Mouse (Mus musculus) adrenal gland, postnatal 36 days (tissue): Measurements from ENCODE around the gene Agl. TPM values are rescaled to one million over a fixed set of nuclear protein-coding genes. Genes with fewer than 3 reads are reported as not detected.
"Not testable (repeated sequence)": the region's sequence is repeated elsewhere in the genome, so short reads cannot be mapped to it uniquely, and the experiment has no call there.

Experiments used
- DNase-seq, 2 experiments: peaks; one replicate each; pipeline ENCODE4 v3.0.0; 2021; ENCODE audit warnings: mixed read lengths in 1 of 2
- total RNA-seq, 2 experiments: library from RNA; stranded (reverse); gene quantifications; 2 replicates each; pipeline ENCODE4 v1.2.3; 2021

The Agl gene
- total RNA-seq, 2 experiments from 2014 or later: 55.7 to 56.5 TPM

DNA sequence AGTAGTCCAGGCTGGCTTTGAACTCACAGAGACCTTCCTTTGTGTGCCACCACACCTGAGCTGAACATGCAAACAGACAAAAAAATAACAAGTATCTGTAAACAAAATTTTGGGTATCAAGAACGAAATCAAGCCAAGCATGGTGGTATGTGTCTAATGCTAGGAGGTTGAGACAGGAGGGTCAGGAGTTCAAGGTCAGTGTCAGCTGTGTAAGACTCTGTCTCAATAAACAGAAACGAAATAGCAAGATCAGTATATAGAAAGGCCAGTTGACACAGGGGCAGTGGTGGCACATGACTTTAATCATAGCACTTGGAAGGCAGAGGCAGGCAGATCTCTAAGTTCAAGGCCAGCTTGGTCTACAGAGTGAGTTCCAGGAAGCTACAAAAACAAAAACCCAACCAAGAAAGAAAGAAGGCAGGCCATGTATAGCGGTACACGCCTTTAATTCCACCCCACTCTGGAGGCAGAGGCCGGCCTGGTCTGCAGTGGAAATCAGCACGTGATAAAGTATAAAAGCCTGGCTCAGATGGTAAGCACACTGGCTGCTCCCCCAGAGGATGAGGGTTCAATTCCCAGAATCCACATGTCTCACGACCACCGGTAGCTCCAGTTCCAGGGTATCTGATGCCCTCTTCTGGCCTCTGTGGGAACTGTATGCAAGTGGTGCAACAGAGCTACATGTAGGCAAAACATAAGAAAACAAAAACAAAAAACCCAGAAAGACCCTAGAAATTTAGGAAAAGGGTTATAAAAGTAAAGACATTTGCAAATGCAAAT, 59.4 kb downstream of the Agl start:
- peak; percentile 12 to 17 for DNase-seq

DNA sequence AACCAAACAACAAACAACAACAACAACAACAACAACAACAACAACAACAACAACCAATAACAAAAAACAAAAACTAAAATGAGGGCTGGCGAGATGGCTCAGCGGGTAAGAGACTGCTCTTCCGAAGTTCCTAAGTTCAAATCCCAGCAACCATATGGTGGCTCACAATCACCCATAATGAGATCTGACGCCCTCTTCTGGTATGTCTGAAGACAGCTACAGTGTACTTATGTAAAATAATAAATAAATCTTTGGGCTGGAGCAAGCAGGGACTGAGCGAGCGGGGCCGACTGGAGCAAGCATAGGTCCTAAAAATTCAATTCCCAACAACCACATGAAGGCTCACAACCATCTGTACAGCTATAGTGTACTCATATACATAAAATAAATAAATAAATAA, 60.3 kb downstream of the Agl start:
- not testable (repeated sequence) for DNase-seq

DNA sequence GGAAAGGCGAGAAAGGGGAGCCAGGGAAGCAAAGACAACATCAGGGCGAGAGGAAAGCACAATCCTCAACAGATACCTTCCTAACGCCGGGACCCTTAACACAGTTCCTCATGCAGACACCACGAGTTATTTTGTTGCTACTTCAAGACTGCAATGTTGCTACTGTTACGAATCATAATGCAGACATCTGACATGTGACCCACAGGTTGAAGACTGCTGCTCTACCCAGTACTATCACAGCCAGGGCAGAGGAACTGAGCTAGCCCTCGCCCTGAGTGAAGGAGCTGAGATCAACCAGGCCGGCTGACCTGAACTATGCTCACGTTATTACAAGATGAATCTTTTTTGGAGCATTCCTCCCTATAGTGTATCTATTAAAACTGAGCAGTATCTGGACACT, 67.0 kb downstream of the Agl start:
- no peak for DNase-seq

DNA sequence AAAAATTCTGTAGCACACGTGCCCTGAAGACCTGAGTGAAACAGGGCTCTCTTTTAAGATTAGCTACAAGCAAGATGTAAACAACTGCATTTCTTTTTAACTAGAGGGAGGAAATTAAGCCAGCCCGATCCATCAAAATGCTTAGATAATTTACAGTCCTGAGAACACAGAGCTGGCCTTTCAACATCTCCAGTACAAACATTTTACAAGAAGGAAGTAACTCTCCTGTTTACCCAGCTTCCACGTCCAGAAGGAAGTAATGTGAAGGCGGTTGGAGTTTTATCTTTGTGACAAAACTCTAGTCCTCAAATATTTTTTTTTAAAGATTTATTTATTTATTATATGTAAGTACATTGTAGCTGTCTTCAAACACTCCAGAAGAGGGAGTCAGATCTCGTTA, 67.9 kb downstream of the Agl start:
- DNase-seq: no peak

DNA sequence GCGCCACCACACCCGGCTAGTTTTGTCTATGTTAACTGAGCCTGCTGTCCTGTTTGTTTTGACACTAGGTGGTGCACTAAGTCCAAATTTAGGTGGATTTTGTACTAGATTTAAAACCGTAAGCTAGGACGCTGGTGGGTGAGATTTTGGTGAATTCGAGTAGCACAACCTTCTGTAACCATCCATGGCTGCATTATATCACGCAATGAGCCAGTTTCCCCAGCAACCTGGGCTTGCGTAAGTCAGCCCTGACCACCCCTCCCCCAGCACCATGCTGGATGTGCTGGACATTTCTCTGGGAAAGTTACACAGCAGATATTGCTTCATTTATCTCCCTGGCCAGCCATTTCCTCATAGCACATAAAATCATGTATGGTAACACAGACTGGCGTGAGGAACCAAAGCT, 70.6 kb downstream of the Agl start:
- DNase-seq: peak; percentile 63 to 71

DNA sequence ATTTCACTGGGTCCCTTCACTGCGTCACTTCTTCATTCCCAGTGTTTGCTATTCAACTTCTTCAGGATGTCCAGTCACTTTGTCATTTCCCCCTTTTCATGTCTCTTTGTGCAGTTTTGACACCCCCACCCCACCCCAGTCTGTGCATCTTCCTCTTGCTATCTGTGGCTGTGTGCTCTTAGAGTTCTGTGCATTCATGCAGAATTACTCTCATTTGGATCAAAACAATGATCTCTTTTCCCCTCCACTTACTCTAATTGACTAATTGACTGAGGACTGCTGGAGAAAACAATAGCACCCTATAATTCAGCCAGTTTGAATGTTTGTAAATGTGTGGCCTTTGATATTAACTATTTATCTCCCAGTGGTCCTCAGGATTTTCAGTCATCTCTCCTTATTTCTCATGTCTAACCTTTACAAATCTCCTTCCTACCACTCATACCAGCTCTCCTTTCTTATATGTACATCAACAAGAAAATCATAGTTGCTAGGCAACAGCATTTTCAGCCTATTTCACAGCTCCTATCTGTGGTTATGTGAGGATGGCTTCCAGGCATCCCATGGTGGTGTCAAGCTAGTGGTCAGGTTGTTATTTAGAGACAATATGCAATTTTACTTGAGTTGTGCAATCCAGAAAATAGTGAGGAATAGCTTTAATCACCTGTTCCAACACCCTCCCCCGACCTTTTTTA, 78.3 kb downstream of the Agl start:
- DNase-seq: no peak

DNA sequence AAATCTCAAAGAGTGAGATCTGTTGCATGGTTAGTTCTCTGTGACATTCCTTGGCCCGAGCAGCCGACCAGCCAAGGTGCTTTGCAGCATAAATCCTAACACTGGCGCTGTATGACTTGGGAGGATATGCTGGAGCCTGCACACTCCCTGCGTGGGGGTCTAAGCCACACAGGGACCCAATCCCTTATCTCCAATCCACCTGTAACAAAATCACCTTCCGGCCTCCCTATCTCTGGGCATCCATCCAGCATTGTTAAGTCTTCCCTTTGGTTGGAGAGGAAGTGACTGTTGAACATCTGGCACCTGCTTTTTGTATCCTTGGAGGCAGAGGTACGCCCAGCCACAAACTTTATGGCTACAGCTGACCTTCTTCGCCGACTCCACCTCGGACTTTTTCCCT, 81.2 kb downstream of the Agl start:
- DNase-seq: no peak

DNA sequence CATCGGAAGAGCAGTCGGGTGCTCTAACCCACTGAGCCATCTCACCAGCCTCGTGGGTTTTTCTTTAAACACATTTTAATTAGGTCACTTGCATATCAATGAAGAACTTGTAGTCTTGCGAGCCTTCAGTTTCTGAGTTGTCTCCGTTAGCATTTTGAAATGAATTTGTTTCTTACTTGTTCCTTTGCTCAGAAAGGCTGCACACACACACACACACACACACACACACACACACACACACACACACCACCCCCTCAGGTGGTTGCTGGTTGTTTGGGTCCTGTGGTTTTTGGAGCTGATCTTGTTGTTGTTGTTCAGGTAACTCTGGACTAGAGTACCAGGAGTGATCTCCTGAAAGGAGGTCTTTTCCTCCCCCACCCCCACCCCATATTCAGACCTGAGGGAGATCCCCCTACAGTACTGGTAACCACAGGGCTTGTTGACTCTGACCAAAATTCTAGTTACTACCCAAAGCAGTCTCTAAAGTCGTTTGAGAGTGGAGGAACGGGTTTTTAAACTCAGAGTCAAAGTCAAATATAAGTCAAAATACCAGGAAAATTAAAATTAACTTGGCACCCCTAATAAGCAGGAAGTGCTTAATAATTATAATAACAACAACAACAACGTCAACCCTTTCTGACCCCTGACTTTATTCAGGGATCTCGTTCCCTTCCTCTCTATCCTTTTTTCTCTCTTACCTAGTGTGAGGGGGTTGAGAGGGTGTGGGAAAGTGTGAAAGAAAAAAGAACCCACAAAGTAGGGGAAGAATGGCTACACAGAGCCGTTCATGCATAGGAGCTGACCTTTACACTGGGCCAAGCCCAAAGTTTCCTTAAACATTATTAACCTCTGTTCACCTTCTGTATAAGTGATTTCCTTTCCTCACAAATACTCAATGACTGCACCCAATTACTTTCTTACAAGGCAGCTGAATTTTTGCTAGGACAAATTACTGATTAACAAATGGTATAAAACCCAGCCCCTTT, 84.2 kb downstream of the Agl start:
- no peak for DNase-seq

DNA sequence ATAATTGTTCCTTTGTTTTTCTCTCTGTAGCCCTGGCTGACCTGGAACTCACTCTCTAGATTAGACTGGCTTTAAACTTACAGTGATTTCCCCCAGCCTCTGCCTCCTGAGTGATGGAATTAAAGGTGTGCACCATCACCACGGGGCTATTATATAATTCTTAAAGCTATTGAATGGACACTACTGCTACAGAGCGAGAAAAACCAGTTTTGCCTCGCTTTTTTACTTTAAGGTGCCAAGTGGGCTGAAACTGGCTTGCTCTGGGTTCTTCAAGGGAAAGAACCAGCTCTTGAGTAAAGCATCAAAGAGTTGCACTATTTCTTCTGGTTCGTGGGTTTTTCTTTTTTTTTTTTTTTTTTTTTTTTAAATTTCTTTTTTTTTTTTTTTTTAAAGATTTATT, 85.0 kb downstream of the Agl start:
- DNase-seq: no peak

DNA sequence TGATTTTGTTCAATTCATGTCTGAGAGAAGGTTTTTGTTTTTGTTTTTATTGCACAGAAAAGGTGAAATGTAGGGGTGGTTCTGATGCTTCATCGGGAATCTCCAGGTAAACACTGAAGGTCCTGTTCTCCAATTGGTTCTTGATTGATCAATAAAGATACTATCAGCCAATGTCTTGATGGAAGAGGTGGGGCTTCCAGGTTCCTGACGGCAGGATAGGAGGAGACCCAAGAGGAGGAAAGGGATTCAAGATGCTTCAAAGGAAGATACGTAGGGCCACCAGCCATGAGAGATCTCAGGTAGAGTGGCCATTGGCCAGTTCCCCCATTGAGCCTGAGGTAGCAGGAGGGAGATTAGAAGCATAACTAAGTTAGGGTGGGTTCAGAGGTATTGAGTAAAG, 89.0 kb downstream of the Agl start:
- DNase-seq: no peak

DNA sequence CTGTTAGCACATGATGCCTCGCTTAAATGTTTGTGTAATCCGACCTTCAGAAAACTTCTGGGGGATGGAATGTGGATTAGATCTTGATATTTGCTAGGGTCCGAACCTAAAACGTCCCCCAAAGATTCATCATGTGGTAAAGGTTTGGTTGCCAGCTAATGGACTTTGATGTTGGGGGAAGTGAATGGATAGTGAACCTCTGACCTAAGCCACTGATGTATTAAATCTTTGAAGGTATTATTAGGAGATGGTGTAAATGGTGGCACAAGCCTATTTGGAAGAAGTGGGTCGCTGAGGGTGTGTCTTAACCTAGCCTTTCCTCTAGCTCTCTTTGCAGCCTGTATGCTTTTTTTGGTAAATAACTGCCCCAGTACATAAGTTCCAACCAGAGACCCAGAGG, 94.9 kb downstream of the Agl start:
- no peak for DNase-seq

DNA sequence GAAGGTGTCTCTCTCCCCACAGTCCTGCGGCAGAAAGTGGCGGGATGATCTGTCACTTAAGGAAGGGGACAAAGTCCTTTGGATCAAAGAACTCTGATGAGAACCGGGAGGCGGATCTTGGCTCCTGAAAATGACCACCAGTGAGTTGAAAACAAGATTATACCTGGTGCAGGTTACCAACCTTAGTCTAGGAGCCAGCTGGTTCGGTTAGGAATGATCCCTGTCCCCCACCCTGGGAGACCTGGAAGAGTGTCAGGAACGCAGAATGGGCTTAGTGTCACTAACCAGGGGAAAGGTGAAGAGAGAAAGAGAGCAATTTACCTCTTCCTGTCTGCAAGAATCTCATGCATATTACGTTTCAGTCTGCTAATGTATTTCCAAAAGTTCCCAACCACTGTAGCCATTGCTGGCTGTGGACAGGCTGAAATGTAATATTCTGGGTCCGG, 95.5 kb downstream of the Agl start, which contains the start of gene Slc35a3:
Slc35a3 (minus strand) TSS at position 396 of the 446 bp plus-strand sequence.
- DNase-seq: no peak

DNA sequence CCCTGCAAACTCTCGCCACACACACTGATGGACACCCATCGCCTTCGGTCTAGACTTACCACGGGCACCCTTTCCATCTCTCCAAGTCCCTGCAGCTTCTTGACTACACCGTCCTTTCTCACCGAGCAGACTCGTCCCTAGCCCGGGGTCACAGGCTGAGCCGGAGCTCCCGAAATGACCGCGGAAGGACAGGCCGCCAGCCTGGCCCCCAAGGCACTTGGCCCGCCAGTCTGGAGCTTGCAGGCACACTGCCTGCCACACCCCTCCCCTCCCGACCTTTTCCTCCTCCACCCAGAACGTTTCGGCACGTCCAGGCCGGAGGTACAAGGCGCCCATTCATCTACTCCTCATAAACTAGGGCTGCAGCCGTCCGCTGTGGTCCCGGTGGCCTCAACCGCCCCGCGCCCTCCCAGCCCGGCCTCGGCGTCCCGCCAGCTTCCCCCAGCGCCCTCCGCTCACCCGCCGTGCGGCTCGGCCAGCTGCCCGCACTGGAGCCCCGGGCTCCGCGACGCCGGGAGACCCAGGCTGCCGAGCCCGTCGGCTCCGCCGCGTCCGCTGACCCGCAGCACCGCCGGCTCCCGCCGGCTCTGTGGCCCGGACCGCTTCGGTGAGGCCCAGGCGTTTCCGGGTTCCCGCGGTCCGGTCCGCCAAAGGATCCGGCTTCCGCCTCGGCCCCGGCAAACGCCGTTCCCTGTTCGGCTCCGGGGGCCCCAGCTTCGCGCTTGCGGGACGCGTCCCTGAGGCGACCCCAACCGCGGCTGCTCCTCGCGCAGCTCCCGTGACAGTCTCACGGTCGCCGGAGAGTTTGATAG, 96.1 kb downstream of the Agl start:
- peak; percentile 86 to 89 for DNase-seq

DNA sequence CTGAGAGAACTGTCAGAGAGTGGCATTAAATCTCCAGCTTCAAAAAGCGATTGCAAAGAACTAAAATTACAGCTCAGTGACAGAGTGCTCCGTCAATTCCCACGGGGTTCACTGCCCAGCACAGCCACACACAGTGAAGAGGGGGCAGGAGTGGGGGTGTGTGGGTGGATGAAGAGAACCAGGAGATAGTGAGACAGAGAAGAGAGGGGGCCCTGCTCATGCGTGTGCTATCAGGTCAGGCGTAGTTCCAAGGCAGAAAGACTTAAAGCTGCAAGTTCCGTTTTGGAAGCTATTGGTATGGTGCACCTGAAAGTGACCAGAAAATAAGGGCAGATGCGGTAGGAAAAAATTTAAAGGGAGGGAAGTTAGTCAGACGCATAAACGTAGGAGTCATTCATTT, 97.0 kb downstream of the Agl start:
- DNase-seq: no peak

DNA sequence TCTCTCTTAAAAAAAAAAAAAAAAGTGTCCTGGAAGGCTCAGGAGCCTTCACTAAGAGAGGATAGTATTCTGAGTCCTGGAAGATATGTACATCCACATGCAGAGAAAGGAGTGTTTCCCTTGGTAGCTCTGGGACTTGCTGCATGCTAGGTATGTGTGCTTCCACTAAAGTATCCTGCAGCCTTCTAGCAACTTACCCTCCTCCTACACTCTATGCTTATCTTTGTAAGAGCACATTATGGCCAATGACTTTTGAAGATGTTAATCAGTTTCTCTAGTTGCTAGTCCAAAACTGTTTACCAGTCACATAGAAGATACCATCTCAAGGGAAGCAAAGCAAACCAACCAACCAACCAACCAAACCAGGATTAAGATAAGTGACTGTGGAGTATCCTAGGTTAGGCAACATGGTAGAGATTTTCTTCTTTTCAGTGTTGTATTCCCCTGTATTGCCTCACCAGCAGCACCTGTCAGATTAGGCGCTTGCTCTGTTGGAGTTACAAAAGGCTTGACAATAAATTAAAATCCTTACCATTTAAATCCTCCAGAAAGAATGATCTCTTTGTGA, 102.2 kb downstream of the Agl start:
- DNase-seq: no peak

DNA sequence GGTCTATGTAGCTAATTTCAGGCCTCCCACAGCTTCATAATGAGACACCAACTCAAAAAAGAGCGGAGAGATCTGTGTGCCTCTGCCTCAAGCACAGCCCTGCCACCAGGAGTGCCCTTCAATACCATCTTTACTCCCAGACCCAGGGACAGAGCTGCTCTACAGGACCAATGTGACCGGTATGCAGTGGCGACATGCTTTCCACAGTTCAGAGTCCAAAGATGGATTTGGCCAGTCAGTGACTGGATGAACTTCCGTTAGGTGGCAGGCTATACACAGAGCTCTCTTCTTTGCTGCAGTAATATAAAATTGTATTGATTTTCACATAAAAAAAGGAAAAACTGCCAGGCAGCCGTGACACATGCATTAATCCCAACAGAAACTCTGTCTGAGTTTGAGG, 104.1 kb downstream of the Agl start:
- no peak for DNase-seq

DNA sequence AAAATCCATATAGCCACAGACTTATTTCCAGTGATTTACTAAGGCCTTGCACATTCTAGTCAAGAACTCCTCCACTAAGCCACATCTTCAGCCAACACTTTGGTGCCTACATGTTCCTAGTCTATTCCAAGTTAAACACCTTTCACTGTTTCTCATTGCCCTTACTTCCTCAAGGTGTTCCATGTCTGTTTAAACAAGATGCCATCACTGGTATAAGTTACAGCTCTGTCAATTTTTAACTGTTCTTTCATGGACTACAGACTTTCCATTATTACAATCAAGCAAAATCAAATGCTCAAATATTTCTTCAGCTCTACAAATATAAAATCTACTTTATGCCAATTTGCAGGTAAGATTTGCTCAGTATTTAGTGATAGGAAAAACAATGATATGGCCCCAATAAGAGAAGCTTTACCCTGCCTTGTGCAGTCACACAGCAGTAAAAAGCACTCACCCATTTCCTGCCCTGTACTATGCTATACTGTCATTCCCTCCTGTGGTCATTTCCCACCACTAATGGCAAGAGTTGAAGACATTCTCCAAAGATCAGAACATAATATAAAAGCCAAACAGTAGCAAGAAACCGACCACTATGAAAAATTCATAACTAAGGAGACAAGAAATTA, 105.2 kb downstream of the Agl start:
- no peak for DNase-seq

DNA sequence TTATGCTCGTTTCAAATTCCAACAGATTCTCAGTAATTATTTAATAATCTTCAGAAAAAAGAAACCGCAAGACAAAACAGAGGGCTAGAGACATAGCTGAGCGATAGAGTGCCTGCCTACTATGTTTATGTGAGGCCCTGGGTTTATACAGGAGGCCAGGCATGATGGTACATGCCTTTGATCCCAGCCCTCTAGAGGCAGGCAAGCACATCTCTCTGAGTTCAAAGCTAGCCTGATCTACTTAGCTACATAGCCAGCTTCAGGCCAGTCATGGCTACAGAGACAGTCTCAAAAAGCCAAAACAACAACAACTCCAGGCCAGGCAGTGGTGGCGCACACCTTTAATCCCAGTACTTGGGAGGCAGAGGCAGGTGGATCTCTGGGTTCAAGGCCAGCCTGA, 106.4 kb downstream of the Agl start:
- no peak for DNase-seq

DNA sequence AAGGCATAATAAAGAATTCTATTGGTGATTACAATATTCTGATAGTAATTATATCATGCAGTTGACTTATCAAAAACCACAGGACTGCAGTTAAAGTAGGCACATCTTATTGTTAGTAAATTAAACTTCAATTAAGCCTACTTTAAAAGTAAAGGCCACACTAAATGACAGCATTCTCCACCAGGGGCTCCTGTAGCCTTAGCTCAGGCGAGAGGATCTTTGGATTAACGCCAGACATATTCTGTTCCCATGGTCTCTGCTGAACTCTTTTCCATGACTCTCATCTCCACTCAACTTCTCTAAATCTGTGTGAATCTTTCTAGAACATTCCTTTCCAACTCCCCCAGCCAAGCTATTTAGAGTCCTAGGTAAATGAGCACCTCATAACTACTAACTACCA, 109.2 kb downstream of the Agl start:
- DNase-seq: no peak

DNA sequence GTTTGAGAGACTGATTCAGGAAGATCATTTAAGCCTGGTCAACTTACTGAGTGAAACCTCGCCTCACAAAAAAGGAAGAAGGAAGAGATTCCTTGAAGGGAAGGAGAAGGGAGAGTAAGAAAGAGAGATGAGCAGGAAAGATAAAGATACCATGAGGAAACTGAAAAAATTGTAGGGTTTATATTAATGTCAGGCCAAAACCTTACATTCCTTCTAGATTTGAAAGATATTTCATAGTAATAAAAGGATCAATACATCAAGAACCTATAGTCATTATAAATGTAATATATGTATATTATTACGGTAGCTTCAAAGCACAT, 112.3 kb downstream of the Agl start:
- DNase-seq: no peak
